Mouse (Mus musculus): ENCODE data around the gene Gm17304.

Gm17304 gene

DNA sequence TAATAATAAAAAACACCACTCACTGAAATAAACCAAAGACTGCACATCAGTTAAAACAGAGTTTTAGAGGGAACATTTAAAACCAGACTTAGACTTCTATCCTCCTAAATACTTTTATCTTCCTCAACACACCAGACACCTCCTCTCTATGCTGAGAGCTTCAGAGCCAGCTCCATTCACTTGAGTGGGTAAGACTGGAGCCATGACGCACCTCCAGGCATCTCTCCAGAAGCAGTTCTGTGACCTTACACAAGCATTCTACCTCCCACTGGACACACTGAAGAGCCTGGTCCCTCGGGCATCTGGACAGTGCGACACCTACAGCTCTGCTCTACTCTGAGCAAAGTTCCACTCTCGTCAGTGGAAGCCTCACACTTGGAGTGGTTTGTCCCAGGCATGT lies 14.4 kb downstream of the Gm17304 start:
- DNase-seq, result no peak

DNA sequence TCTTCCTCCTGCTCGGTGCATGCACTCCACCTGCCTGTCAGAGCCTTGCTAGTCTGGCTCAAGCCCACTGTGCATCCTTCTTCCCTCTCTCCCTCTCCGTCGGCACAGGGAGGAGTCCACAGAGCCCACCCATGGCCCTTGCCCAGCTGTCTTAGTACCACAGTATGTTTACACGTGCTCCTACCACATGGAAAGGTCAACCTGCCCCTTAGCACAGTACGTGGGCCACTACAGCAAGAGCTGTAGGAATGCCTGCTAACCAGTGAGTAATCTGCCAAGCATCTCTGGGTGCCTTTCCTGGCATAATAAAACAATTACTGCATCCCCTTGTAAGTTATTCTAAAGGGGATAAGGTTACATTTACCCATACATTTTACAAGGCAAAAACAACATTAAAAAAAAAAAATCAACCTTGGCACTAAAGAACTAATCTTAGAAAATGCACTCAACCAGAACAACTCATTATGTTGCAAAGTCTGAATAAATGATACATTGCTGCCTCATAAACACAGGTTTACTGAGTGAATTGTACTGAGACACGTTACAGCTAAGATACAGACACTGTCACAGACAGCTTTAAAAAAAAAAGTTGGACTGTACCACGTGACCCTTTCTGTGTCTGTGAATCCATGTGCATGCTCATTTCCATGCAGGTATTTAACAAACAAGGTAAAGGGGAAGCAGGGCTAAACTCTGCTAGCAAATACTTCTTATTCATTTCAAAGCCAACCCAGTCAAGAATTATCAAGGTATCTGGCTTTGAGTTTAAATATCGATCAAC lies 19.7 kb downstream of the Gm17304 start:
- DNase-seq, result no peak

- DNase-seq, result no peak
Observed at GRCm38 (mm10) chr5:106636423-106636946, 27.6 kb downstream of the Gm17304 start.

- DNase-seq, result no peak
Observed at GRCm38 (mm10) chr5:106639627-106640026, 30.7 kb downstream of the Gm17304 start.

DNA sequence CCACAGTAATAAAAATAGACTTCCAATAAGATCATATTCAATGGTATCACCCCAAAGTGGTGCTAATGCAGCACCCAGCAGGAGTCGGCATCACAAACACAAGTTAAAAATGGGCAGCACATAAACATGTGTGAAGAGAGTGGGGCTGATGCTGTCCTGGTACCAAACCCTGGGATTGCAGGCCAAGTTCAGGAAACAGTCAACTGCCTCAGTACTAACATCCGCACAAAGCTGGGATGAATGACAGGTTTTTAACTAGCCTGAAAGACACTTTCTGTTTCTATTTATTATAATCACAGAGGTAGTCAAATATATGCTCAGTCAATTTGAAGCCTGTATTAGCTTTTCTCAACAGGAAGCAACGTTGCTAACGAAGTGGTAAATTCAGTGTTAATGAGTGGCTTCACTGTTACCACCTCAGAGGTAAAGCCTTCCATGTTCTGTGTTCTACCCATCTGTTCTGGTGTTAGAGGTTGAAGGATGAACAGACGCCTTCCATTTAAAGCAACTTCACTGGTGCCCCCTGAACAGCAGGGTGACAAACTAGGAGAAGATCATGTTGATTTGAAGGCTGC lies 31.4 kb downstream of the Gm17304 start:
- DNase-seq, result no peak

- no peak for DNase-seq
Observed at GRCm38 (mm10) chr5:106641876-106642275, 33.0 kb downstream of the Gm17304 start.

GRCm38 (mm10) chr5:106643434-106643833 lies 34.5 kb downstream of the Gm17304 start:
- DNase-seq, result no peak

DNA sequence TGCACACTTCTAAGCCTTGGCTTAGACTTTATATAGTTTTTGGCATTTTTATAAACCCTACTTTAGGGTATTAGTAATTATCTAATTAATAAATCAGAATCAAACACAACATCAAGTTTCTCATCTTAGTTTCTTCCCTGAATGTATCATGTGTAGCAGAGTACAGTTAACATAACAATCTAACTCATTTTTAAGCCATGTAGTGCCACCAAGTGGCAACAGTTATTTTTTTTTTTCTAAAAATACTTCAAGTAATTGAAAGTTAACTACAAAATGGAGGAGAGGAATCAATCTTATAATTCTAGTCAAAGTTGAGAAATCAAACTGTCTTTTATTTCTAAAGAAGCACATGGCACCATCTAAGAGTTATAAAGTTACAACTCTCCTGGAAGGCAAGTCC lies 40.5 kb downstream of the Gm17304 start:
- no peak for DNase-seq

- DNase-seq, result no peak
Observed at GRCm38 (mm10) chr5:106649995-106650394, 41.1 kb downstream of the Gm17304 start.

- no peak for DNase-seq
Observed at GRCm38 (mm10) chr5:106652220-106652753, 43.4 kb downstream of the Gm17304 start.

GRCm38 (mm10) chr5:106652790-106653328 lies 44.0 kb downstream of the Gm17304 start:
- DNase-seq, result no peak

Data from kidney, postnatal 36 days (tissue).